ENCODE assay signal across 12 mouse cellular contexts in the genomic region with DNA sequence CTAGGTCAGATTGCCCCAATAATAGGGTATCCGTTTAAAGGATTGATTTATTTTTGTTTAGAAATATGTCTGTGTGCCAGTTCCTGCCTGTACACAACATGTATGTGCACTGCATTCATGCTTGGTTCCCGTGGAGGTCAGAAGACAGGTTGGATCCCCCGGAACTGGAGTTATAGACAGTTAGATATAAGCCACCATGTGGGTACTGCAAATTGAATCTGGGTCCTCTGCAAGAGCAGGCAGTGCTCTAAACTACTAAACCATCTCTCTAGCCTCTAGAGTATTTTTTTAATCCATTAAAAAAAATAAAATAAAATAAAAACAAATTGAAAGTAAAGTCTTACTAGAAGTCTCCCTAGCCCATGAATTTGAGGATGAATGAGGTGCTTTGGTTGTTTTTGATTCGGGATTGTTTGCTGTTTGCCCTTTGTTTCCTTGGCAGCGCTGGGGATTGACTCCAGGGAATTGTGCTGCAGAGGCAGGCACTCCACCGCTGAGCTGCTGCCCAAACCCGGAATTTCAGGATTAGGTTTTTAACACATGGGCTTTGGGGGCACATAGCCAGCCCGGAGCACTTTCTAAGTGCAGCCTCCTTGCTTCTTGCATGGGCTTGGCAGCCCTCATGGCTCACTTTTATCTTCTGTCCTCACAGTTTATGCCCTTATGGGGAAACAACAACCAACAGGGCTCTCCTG.
DNase-seq lines count a peak whose midpoint lies in the region; ATAC-seq and TF ChIP-seq lines count a peak whose summit lies in the region.
"Had no signal": no experiment of that assay in that cellular context is flagged by ENCODE, and none has a peak within 500 bp of the region (broad histone marks: within the 10 kb centered on the region; RNA-seq: fewer than 3 reads in every experiment).

No protein-coding gene starts in this region.

- WGBS in heart, adult 2 months, result 34% methylated on average over 8 of the region's 8 CpGs
- WGBS in limb, embryonic 15.5 days, result 24% methylated on average over 8 of the region's 8 CpGs

- no peak for TF ChIP-seq POLR2A in heart, adult 2 months (IDR thresholded peaks at IDR 0.05; ENCODE audit: insufficient read depth, low read depth, low read length)

- no peaks in the 10 kb centered on the region for H3K27me3 ChIP-seq in heart, adult 2 months (ENCODE audit: control insufficient read depth, insufficient read depth, low read length)
- H3K27me3 ChIP-seq in limb, embryonic 15.5 days, result no peaks in the 10 kb centered on the region
- H3K27me3 ChIP-seq: stomach, embryonic 15.5 days had no signal

- no peak for TF ChIP-seq CTCF in heart, adult 2 months (IDR thresholded peaks at IDR 0.05)

- H3K4me2 ChIP-seq in limb, embryonic 15.5 days, result no peak overlapping the region
- H3K4me2 ChIP-seq: stomach, embryonic 15.5 days had no signal

- H3K4me3 ChIP-seq in heart, adult 2 months, result no peak overlapping the region
- H3K4me3 ChIP-seq in limb, embryonic 15.5 days, result no peak overlapping the region
- H3K4me3 ChIP-seq: left cerebral cortex, adult 2 months; stomach, embryonic 15.5 days had no signal

- no peak overlapping the region for H3K9ac ChIP-seq in heart, adult 2 months (ENCODE audit: low read depth, low read length)
- H3K9ac ChIP-seq in limb, embryonic 15.5 days, result no peak overlapping the region
- H3K9ac ChIP-seq: liver, postnatal 0 days; stomach, embryonic 15.5 days had no signal

- no peaks in the 10 kb centered on the region for H3K36me3 ChIP-seq in heart, adult 2 months (ENCODE audit: control insufficient read depth, insufficient read depth, low read length)
- no peaks in the 10 kb centered on the region for H3K36me3 ChIP-seq in limb, embryonic 15.5 days
- H3K36me3 ChIP-seq: stomach, embryonic 15.5 days had no signal

- ATAC-seq in limb, embryonic 15.5 days (ENCODE audit: insufficient number of reproducible peaks, low FRiP score, low TSS enrichment, low read depth), result no peak
- ATAC-seq: liver, postnatal 0 days had no signal

- no peaks in the 10 kb centered on the region for H3K9me3 ChIP-seq in limb, embryonic 15.5 days
- H3K9me3 ChIP-seq: stomach, embryonic 15.5 days had no signal

- H3K79me2 ChIP-seq in heart, adult 2 months (replicated peaks; ENCODE audit: control insufficient read depth, insufficient read depth, low read length), result no peaks in the 10 kb centered on the region

- intact Hi-C loops in heart, adult 2 months (cut with DNase I), result no loop called here
- intact Hi-C loops in heart, postnatal 25 days (cut with DNase I), result no loop called here

- no peak for DNase-seq in heart, adult 2 months
- no peak for DNase-seq in heart, postnatal 25 days (ENCODE audit: low spot score)
- peak; percentile 76 for DNase-seq in MN1 (ENCODE audit: low spot score)
- peak; percentile 28 for DNase-seq in forelimb bud, embryonic 11.5 days (ENCODE audit: low read depth, low spot score)
- no peak for DNase-seq in frontal cortex, postnatal 10 days (ENCODE audit: low spot score in 2 of 2)
- no peak for DNase-seq in embryo, embryonic 10.5 days (ENCODE audit: low spot score)
- DNase-seq in thymus, postnatal 4 days, result no peak
- DNase-seq: kidney, adult 11 months; liver, postnatal 0 days had no signal

- H3K4me1 ChIP-seq in heart, adult 2 months (ENCODE audit: control insufficient read depth, insufficient read depth, low read length), result peaks cover 5% of the 10 kb centered on the region; the same call in 1 of the 2 replicates
- H3K4me1 ChIP-seq in limb, embryonic 15.5 days, result peaks cover 20% of the 10 kb centered on the region

- H3K27ac ChIP-seq in heart, adult 2 months, result peak overlapping the region; percentile 20; the same call in 1 of the 2 replicates
- peak overlapping the region; percentile 27; the same call in 1 of the 2 replicates for H3K27ac ChIP-seq in limb, embryonic 15.5 days
- H3K27ac ChIP-seq: left cerebral cortex, adult 2 months had no signal

- no peak for TF ChIP-seq EP300 in heart, adult 2 months (IDR thresholded peaks at IDR 0.05; ENCODE audit: insufficient read depth, low read depth, low read length)

Comparison
In these comparisons a context has a peak if more than half of its experiments do, and no peak if none do; other contexts are left out.
1. DNase-seq: peak in MN1 (single experiment) and forelimb bud, embryonic 11.5 days (single experiment); none in heart, adult 2 months (0 of 2), heart, postnatal 25 days (single experiment), frontal cortex, postnatal 10 days (0 of 2), embryo, embryonic 10.5 days (single experiment) and thymus, postnatal 4 days (single experiment).